Mouse (Mus musculus) lung, postnatal 0 days (tissue): ENCODE measurements at regions not wholly inside any gene's neighbourhood (a gene's known extent, or its start where the extent isn't known, plus 50 kb on each side); places are given as distances from the start of the nearest gene placed in this dataset.

Experiments used
- ATAC-seq: fragments of 200-750 bp; cut with Nextera tagmentation; 2 replicates; pipeline ENCODE4 v1.8.0; 2017; ENCODE audit warnings: moderate library complexity
- DNase-seq: peaks from one replicate; pipeline ENCODE4 v3.0.0-alpha.2; 2016; ENCODE audit warnings: low spot score
- H3K27ac ChIP-seq: fragments of 300-500 bp; sonication (generic); 2 replicates; pipeline ENCODE4 v1.5.1; 2014; ENCODE audit warnings: antibody characterized with exemption, mild to moderate bottlenecking, low read length, mixed read lengths
- H3K27me3 ChIP-seq: fragments of 300-500 bp; sonication (generic); replicated peaks from 2 replicates; pipeline ENCODE4 v1.6.1; 2014; ENCODE audit warnings: low read length, mixed read lengths; ENCODE audit not compliant: insufficient read depth
- H3K36me3 ChIP-seq: fragments of 300-500 bp; sonication (generic); 2 replicates; pipeline ENCODE4 v1.6.1; 2014; ENCODE audit warnings: low read length, mixed read lengths; ENCODE audit not compliant: insufficient read depth
- H3K4me1 ChIP-seq: fragments of 300-500 bp; sonication (generic); 2 replicates; pipeline ENCODE4 v1.6.1; 2014; ENCODE audit warnings: antibody characterized with exemption, low read depth, low read length, mixed read lengths; ENCODE audit not compliant: insufficient read depth
- H3K4me2 ChIP-seq: fragments of 300-500 bp; sonication (generic); replicated peaks from 2 replicates; pipeline ENCODE4 v1.6.1; 2014; ENCODE audit warnings: low read depth, mild to moderate bottlenecking, low read length, moderate library complexity, mixed read lengths
- H3K4me3 ChIP-seq: fragments of 300-500 bp; sonication (generic); 2 replicates; pipeline ENCODE4 v1.5.1; 2014; ENCODE audit warnings: low read depth, low read length
- H3K9ac ChIP-seq: fragments of 300-500 bp; sonication (generic); replicated peaks from 2 replicates; pipeline ENCODE4 v1.6.1; 2014; ENCODE audit warnings: low read depth, mild to moderate bottlenecking
- H3K9me3 ChIP-seq: fragments of 300-500 bp; sonication (generic); 2 replicates; pipeline ENCODE4 v1.6.1; 2016; ENCODE audit warnings: low read length, mixed read lengths
- CTCF ChIP-seq: IDR thresholded peaks from 2 replicates; pipeline ENCODE4 v1.5.1; 2016; ENCODE audit warnings: antibody characterized with exemption, mild to moderate bottlenecking
- EP300 ChIP-seq: IDR thresholded peaks from 2 replicates; pipeline ENCODE4 v1.6.1; 2016; ENCODE audit warnings: antibody characterized with exemption, mild to moderate bottlenecking, control low read depth
- WGBS: fragments of 180-500 bp; shearing (Covaris S2); extraction: QIAGEN DNeasy Blood & Tissue Kit; methylation state at CpG from one replicate; pipeline ENCODE4 v1.1.7; 2014; 5-methylcytosine and 5-hydroxymethylcytosine counted together

DNA sequence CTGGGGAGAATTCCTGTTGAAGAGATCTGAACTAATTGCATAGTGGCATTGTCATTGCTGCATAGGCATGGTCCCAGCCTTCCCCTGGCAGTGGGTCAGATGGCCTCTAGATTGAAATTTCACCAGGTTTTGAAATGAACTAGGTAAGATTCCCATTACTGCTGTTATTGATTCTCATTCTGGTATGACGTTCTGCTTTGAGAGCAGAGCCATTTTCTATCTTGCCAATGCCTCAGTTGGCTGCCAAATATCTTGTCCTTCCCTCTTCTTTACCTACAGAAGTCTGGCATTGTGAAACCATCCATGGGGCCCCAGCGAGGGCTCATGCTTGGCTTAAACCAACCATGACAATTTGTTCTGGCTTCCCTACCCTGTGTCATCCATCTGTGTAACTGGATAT is 232.5 kb downstream of the Gm10260 start:
- Histone ChIP-seq H3K9ac (no peak overlapping the region), H3K36me3 (no peaks in the 10 kb centered on the region), H3K9me3 (no peaks in the 10 kb centered on the region), H3K27ac (no peak overlapping the region), H3K4me3 (no peak overlapping the region), H3K4me1 (peaks cover 8% of the 10 kb centered on the region), H3K4me2 (no peak overlapping the region), H3K27me3 (no peaks in the 10 kb centered on the region)
- TF ChIP-seq EP300 (no peak), CTCF (no peak)
- 94% methylated on average over 2 of the region's 2 CpGs for WGBS
- ATAC-seq (no peak), DNase-seq (no peak)

DNA sequence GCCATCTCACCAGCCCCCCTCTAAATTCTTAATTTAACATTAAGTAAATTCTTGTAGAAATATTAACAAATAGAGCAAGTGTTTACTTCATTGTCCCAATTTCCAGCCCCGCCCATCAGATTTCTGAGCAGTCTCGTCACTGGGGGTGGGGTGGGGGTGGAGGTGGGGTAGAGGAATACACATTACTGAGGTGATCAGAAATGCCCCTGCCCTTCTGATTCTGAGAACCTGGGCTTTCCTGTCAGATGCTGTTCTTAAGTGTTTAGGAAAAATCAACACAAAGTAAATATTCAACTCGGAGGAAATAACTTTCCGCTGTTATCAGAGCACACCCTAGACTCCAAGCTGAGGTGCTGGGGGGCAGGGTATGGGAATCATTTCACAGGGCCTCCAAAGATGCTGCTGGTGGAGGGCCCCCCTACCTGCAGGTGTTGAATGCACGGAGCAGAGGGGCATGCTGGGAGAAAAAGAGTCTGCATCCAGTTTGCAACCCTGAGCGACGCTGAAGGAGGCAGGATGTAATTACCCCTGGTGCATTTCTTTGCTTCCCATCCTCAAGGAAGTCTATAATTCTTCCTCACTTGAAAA is 235.5 kb downstream of the Gm10260 start:
- Histone ChIP-seq H3K27me3 (no peaks in the 10 kb centered on the region), H3K4me1 (peaks cover 8% of the 10 kb centered on the region), H3K4me3 (no peak overlapping the region), H3K9ac (no peak overlapping the region), H3K36me3 (no peaks in the 10 kb centered on the region), H3K9me3 (no peaks in the 10 kb centered on the region), H3K4me2 (no peak overlapping the region), H3K27ac (no peak overlapping the region)
- TF ChIP-seq CTCF, result no peak
- peak; percentile 46 for TF ChIP-seq EP300
- WGBS, result 29% methylated on average over 7 of the region's 7 CpGs
- peak; percentile 62 for ATAC-seq
- DNase-seq, result peak; percentile 42

DNA sequence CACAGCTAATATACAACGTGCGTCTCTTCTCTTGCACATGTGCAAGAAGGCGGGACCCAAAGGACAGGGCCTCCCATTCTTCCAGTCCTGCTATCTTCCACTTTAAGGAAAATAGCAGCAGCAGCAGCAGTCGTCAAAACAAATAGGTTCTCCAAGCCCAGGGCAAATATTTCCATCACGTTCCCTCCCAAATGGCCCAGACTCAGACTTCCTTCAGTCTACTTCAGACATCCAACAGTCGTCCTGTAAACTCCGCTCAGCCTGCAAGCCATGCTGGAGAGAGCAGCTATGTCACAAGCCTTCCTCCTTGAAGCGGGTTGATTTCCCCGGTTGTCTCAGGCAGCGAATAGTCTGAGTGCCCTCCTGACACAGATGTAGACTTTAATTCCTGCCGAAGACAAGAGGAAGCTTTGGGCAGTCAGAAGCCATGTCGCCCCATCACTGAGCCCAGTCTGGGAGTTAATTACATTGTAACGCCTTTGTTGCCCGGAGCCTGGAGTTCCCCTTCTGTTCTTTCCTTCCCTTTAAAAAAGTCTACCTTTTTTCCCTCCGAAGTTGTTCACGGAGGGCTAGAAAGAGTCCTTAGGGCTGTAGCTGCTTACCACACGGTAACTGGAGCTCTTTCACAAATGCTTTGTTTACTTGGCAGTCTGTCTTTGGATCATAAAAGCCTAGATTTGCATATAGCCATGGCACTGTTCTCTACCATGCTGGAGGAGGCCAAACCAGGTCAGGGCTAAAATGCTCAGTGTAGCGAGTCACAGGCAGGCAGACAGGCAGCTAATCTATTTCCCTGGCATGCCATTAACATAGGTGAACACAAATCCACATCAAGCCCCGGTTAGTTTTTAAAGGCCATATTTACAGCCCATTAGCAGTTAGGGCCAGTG is 236.7 kb downstream of the Gm10260 start:
- DNase-seq (no peak), ATAC-seq (0 out of 2 replicates have a peak, but pooled peaks have one; percentile 16)
- no peak overlapping the region for H3K9ac ChIP-seq
- 37% methylated on average over 19 of the region's 19 CpGs for WGBS
- no peak overlapping the region for H3K4me3 ChIP-seq
- H3K36me3 ChIP-seq, result no peaks in the 10 kb centered on the region
- no peak overlapping the region for H3K27ac ChIP-seq
- H3K4me2 ChIP-seq, result no peak overlapping the region
- peaks cover 8% of the 10 kb centered on the region for H3K4me1 ChIP-seq
- H3K9me3 ChIP-seq, result no peaks in the 10 kb centered on the region
- no peak for TF ChIP-seq CTCF
- no peak for TF ChIP-seq EP300
- H3K27me3 ChIP-seq, result no peaks in the 10 kb centered on the region

DNA sequence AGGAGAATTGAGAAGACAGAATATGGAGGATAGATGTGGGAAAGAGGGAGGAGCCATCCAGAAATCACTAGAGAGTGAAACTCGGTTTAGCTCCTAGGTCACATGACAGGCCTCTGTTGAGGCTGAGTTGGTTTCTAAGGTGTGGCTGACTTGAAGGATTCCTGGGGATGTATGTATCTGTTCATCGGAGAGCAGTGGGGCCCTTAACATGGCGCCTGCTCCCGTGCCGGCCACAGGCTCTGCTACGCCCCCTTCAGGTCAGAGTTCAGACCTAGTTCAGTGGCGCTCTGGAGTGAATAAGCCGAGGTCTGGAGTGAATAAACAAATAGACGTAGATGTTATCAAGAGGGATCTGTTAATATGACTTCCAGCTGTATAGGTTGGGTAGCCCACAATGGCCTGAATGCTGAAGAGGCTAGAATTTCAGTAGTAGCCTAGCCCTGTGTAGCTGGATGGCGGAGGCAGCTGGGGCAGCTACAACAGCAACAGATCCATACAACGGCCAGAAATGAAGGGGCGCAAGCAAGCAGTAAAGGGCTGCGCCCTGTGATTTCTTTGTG is 239.4 kb downstream of the Gm10260 start:
- no peak for DNase-seq
- no peak overlapping the region for H3K9ac ChIP-seq
- WGBS, result 55% methylated on average over 13 of the region's 13 CpGs
- H3K9me3 ChIP-seq, result no peaks in the 10 kb centered on the region
- H3K36me3 ChIP-seq, result no peaks in the 10 kb centered on the region
- H3K27me3 ChIP-seq, result no peaks in the 10 kb centered on the region
- H3K4me3 ChIP-seq, result no peak overlapping the region
- TF ChIP-seq CTCF (peak; percentile 9; the same call in 1 of the 2 replicates), EP300 (no peak)
- H3K27ac ChIP-seq, result no peak overlapping the region
- no peak for ATAC-seq
- H3K4me2 ChIP-seq, result no peak overlapping the region
- peaks cover 8% of the 10 kb centered on the region for H3K4me1 ChIP-seq

DNA sequence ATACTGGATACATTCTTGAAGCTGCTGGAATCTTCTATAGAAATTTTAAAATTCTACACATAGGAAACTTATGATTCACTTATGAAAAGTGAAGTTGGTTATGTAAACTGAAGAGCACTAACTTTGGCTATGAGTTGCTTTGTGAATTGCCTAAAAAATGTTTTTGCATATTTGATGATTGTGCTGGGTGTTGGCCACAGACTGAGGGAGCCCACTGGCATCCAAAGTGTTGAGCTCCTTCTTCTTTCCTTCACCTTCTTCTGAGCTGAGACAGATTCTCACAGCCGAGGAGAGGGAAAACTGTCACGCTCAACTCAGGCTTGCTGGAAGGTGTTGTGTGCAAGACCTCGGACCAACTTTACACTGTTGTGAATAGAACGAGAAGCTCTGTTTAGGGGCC is 243.7 kb downstream of the Gm10260 start:
- Histone ChIP-seq H3K4me1 (no peaks in the 10 kb centered on the region), H3K9me3 (no peaks in the 10 kb centered on the region), H3K9ac (no peak overlapping the region), H3K27me3 (no peaks in the 10 kb centered on the region), H3K4me3 (no peak overlapping the region), H3K36me3 (no peaks in the 10 kb centered on the region), H3K27ac (no peak overlapping the region), H3K4me2 (no peak overlapping the region)
- 91% methylated on average over 4 of the region's 4 CpGs for WGBS
- no peak for DNase-seq
- TF ChIP-seq CTCF, result no peak
- TF ChIP-seq EP300, result no peak
- ATAC-seq, result no peak

DNA sequence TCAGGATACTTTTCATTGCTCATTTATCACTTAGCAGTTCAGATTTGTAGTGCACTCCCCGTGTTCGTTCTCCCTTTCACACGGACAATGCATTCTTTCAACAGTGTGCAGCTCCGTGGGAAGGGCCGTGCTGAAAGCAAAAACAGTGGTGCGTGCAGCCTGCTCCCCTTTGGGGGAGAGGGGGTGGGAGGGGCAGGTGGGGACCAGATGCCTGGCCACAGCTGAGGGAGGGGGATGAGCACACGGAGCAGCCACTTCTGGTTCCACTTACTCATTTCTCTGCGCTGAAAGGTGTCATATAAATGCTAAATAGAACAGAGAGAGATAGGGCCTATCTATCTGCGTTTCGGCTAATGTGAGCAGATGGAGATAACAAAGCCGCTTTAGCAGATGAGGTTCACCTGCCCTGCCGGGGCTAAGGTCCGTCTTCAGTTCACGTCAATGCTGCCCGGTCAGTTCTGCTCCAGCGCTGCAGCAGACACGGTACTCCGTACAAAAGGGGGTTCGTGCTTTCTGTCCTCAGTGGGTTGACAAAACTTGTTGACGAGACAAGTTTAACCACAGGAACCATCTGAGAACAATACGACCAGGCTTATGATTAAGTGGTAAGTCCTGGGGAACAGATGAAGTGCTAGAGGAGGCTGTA is 245.9 kb downstream of the Gm10260 start:
- H3K27ac ChIP-seq, result no peak overlapping the region
- ATAC-seq, result no peak
- H3K4me2 ChIP-seq, result no peak overlapping the region
- 47% methylated on average over 21 of the region's 21 CpGs for WGBS
- no peaks in the 10 kb centered on the region for H3K27me3 ChIP-seq
- 0 out of 2 replicates have a peak, but pooled peaks cover 9% of the 10 kb centered on the region for H3K4me1 ChIP-seq
- H3K9ac ChIP-seq, result no peak overlapping the region
- TF ChIP-seq CTCF (no peak), EP300 (no peak)
- H3K4me3 ChIP-seq, result no peak overlapping the region
- no peaks in the 10 kb centered on the region for H3K9me3 ChIP-seq
- no peaks in the 10 kb centered on the region for H3K36me3 ChIP-seq
- DNase-seq, result no peak
